Mouse (Mus musculus) ES-E14 (cell line): ENCODE data around the gene Otub2. TPM values are rescaled to one million over a fixed set of nuclear protein-coding genes. Genes with fewer than 3 reads are reported as not detected.

Source experiments
- DNase-seq: peaks from one replicate; pipeline ENCODE4 v3.0.0-alpha.2; 2013; ENCODE audit warnings: low read depth, low spot score
- H3K27ac ChIP-seq: 2 replicates; pipeline ENCODE4 v1.5.1; 2012; ENCODE audit warnings: low read depth, mild to moderate bottlenecking, low read length, moderate library complexity, mixed read lengths; ENCODE audit not compliant: poor library complexity, insufficient read depth, severe bottlenecking
- H3K36me3 ChIP-seq: 2 replicates; pipeline ENCODE4 v1.6.1; 2012; ENCODE audit warnings: mild to moderate bottlenecking, low read length, moderate library complexity, mixed read lengths; ENCODE audit not compliant: control insufficient read depth, poor library complexity, insufficient read depth, severe bottlenecking
- H3K4me1 ChIP-seq, 2 experiments: fragments of 150-350 bp in 1 of 2; sonication (generic) in 1 of 2; 2 replicates each; pipeline ENCODE4 v1.6.1; 2012; ENCODE audit warnings: low read length in 2 of 2, mild to moderate bottlenecking in 1 of 2, mixed read lengths in 1 of 2; ENCODE audit not compliant: control insufficient read depth in 2 of 2, insufficient read depth in 2 of 2, poor library complexity in 1 of 2
- H3K4me3 ChIP-seq, 2 experiments: fragments of 150-350 bp in 1 of 2; sonication (generic) in 1 of 2; 2 replicates each; pipeline ENCODE4 v1.5.1; 2012; ENCODE audit warnings: low read length in 2 of 2, low read depth in 1 of 2, mild to moderate bottlenecking in 1 of 2, mixed read lengths in 1 of 2; ENCODE audit not compliant: insufficient read depth in 1 of 2, poor library complexity in 1 of 2, severe bottlenecking in 1 of 2
- H3K9ac ChIP-seq: 2 replicates; pipeline ENCODE4 v1.6.1; 2012; ENCODE audit warnings: low read depth, mild to moderate bottlenecking, low read length, mixed read lengths; ENCODE audit not compliant: poor library complexity, insufficient read depth, severe bottlenecking
- H3K9me3 ChIP-seq: fragments of 150-350 bp; sonication (generic); 2 replicates; pipeline ENCODE4 v1.6.1; 2012; ENCODE audit warnings: low read depth, mild to moderate bottlenecking, low read length; ENCODE audit not compliant: control insufficient read depth, insufficient read depth
- CHD2 ChIP-seq: IDR thresholded peaks from 2 replicates; pipeline ENCODE4 v1.6.1; 2014; ENCODE audit warnings: mild to moderate bottlenecking, low read depth, low read length, inconsistent platforms
- HCFC1 ChIP-seq: IDR thresholded peaks from 2 replicates; pipeline ENCODE4 v1.6.1; 2012; ENCODE audit warnings: low read length, inconsistent platforms, borderline replicate concordance; ENCODE audit not compliant: insufficient read depth
- MAFK ChIP-seq: IDR thresholded peaks from 2 replicates; pipeline ENCODE4 v1.6.1; 2014; ENCODE audit warnings: mild to moderate bottlenecking, low read depth, low read length, inconsistent platforms; ENCODE audit not compliant: insufficient read depth
- ZC3H11A ChIP-seq: IDR thresholded peaks from 2 replicates; pipeline ENCODE4 v1.6.1; 2012; ENCODE audit warnings: low read depth, mild to moderate bottlenecking, inconsistent platforms, low read length, borderline replicate concordance
- ZNF384 ChIP-seq: IDR thresholded peaks from 2 replicates; pipeline ENCODE4 v1.6.1; 2012; ENCODE audit warnings: low read depth, low read length, inconsistent platforms
- in situ Hi-C, 2 experiments: fragments of 600-800 bp; cut with MboI; formaldehyde crosslinking; loops; one replicate each; pipeline ENCODE4 v1.15.1; 2025; ENCODE audit warnings: low sequenced_read_pairs in 2 of 2, inconsistent platforms in 1 of 2; ENCODE audit not compliant: unreplicated experiment in 2 of 2
- total RNA-seq: library from RNA; depleted of rRNA; stranded (reverse); fragments of 300-350 nt; gene quantifications from 2 replicates; pipeline ENCODE4 v1.2.3, GENCODE M21; 2012

Otub2 gene
- total RNA-seq, 1 experiment, result 4.8 TPM

- Histone ChIP-seq H3K27ac (no peak overlapping the region), H3K36me3 (peaks cover 10% of the 10 kb centered on the region), H3K9ac (no peak overlapping the region), H3K4me1 (peaks cover 4 to 7% of the 10 kb centered on the region in 2 experiments), H3K4me3 (no peak overlapping the region), H3K9me3 (no peaks in the 10 kb centered on the region)
- no peak for DNase-seq
- TF ChIP-seq MAFK (no peak), ZC3H11A (no peak), CHD2 (no peak), HCFC1 (no peak), ZNF384 (no peak)
- in situ Hi-C loops, result no loop called here
Measured at GRCm38 (mm10) chr12:103426710-103427109, 38.2 kb downstream of the Otub2 start.

- peaks cover 0 to 4% of the 10 kb centered on the region in 2 experiments; a peak in 1 of 4 replicates for H3K4me1 ChIP-seq
- in situ Hi-C loops, result no loop called here
- TF ChIP-seq ZNF384, result no peak
- TF ChIP-seq HCFC1, result no peak
- no peak for TF ChIP-seq CHD2
- TF ChIP-seq ZC3H11A, result no peak
- no peak for TF ChIP-seq MAFK
- H3K27ac ChIP-seq, result no peak overlapping the region
- no peak overlapping the region for H3K4me3 ChIP-seq
- H3K9ac ChIP-seq, result no peak overlapping the region
- no peaks in the 10 kb centered on the region for H3K9me3 ChIP-seq
- no peak for DNase-seq
- no peaks in the 10 kb centered on the region for H3K36me3 ChIP-seq
Measured at GRCm38 (mm10) chr12:103433430-103433829, 44.9 kb downstream of the Otub2 start.

DNA sequence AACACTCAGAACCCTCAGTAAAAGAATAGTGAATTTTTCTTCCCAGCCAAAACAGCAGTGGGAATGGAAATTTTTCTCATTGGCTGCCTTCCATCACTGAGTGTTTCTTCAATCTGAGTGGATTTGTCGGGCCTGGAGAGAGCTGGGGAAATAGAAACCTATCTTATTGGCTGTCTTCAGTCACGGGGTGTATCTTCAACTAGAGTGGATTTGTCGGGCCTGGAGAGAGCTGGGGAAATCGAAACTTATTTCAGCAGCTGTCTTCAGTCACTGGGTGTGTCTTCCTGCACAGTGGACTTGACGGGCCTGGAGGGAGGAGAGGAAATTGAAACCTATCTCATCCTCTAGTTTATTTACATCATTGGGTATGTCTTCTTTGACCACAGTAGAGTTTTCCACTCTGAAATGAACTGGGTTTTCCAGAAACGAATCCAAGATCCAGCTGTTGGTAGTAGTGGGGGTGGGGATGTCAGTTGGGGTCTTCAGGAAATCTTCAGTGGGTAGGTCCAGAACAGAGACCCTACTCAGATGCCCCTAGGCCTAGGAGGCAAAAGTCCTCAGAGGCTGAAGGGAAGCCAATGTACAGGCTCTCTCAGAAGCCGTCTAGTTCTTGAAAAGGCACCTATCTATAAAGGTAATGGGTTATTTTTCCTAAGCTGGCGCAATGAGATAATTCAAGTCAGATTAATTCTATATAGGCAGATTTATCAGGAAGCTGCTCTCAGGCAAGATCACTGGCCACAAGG is 45.7 kb downstream of the Otub2 start, which contains the start of gene Ifi27:
Gene Ifi27, plus strand, starts transcription at position 226 of the 746 bp plus-strand sequence.
- no peak within 1 kb of the TSS for H3K9ac ChIP-seq
- no peak within 1 kb of the TSS for H3K4me3 ChIP-seq
- no peak within 1 kb of the TSS for H3K27ac ChIP-seq
- in situ Hi-C loops, result no loop called here
- no peaks in the 10 kb centered on the region for H3K9me3 ChIP-seq
- no peak for DNase-seq
- TF ChIP-seq MAFK (no peak), ZNF384 (no peak), HCFC1 (no peak), ZC3H11A (no peak), CHD2 (no peak)
- H3K4me1 ChIP-seq, result peaks cover 0 to 4% of the 10 kb centered on the region in 2 experiments; a peak in 1 of 4 replicates
- no peaks in the 10 kb centered on the region for H3K36me3 ChIP-seq

- no peak overlapping the region for H3K27ac ChIP-seq
- no peak overlapping the region for H3K9ac ChIP-seq
- no peaks in the 10 kb centered on the region for H3K9me3 ChIP-seq
- peaks cover 0 to 4% of the 10 kb centered on the region in 2 experiments; a peak in 1 of 4 replicates for H3K4me1 ChIP-seq
- no peak for DNase-seq
- no peaks in the 10 kb centered on the region for H3K36me3 ChIP-seq
- TF ChIP-seq MAFK (no peak), CHD2 (no peak), ZNF384 (no peak), ZC3H11A (no peak), HCFC1 (no peak)
- H3K4me3 ChIP-seq, result no peak overlapping the region
- in situ Hi-C loops, result no loop called here
Measured at GRCm38 (mm10) chr12:103434861-103435260, 46.4 kb downstream of the Otub2 start.
